Mouse (Mus musculus): ENCODE measurements around the gene Lactb.
A peak's percentile ranks its signal among the peaks of the same experiment; 100 is the strongest.

The Lactb gene

DNA sequence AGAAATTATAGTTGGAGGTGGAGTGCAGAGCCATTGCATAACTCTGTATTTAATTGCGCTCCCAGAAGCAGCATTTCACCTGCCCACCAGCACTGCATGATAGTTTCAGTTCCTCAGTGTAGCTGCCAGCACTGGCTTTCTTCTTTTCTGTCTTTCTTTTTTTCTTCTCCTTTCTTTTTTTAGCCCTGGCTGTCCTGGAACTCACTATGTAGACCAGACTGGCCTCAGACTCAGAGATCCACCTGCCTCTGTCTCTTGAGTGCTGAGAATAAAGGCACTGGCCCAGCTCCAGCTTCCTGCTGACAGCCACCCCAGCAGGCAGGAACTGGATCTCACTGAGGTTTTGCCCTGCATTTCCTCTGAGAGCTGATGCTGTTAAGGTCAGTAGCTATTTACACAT, 2.7 kb upstream of the Lactb start:
- no peak for DNase-seq

- DNase-seq, result no peak
These were observed 1.8 kb upstream of the Lactb start for GRCm38 (mm10) chr9:66977121-66977520.

DNA sequence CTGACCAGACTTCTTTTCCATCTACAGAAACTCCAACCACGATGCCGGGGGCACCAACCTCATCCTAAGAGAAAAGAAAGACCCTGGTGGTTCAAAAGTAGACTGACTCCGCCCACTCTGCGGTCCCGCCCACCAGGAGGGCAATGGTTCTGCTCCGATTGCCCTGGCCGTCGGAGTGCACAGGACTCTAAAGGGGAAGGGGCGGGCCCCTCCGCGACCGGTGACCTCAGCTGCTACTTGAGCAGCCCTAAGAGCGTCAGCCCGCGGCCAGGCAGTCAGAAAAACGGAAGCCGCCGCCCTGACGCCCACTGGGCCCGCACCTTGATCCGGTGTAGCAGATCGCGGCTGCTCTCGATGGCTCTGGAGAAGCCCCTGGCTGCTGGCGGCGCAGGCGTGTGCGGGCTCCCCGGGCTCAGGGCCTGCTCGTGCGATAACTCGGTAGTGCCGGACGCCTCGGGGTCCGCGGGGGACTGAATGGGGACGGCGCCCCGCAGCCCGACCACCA, 511 bp downstream of the Lactb start:
- DNase-seq, result peak; percentile 89

DNA sequence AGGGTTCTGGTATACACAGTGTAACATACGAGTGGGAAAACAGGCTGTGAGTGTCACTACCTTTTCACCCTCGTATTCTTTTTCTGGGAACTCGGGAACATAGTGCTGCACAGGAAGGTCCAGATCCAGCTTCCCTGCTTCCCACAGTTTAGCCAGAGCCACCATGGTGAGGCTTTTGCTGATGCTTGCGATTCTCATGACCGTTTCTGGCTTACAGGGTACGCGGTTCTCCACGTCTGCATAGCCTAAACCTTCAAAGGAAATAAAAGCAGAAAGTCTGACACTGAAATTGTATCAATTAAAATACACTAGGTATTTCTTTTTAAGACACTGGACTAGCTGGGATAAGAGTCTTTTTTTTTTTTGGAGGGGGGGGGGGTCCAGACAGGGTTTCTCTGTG, 4.2 kb downstream of the Lactb start:
- DNase-seq, result no peak

- no peak for DNase-seq
These were observed 7.8 kb downstream of the Lactb start for GRCm38 (mm10) chr9:66967492-66967891.

DNA sequence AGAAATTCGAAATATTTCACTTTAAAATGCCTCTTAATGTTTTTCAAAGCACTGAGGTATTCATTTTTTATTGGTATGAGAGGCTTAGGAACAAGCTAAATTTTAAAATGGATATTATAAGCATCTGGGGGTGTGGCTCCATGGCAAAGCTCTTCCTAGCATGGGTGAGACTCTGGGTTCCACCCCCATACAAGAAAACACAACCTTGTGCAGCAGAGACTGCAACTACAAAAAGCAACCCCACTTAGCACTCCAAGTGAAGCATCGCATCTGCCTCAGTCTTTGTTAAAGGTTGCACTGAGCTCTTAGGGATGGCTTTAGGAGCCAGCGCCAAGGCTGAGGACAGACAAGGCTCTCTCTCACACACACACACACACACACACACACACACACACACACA, 13.8 kb downstream of the Lactb start:
- no peak for DNase-seq

DNA sequence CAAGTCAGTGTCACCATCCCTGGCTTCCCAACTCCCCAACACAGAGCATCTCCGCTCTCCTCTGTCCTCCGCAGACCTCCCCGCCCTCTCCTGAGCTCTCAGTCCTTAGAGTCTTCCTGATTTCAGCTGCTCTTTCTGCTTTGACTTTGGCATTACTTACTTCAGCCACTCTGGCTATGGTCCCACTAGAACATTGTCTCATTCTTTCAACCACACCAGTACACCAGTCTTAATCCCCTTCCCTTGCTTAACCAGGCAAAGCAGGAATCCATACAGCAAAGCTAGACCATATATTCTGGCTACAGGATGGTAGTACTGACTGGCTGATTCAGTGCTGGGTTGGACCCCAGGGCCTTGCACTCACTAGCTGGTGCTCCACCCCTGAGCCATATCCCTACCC, 17.8 kb downstream of the Lactb start:
- DNase-seq, result no peak

DNA sequence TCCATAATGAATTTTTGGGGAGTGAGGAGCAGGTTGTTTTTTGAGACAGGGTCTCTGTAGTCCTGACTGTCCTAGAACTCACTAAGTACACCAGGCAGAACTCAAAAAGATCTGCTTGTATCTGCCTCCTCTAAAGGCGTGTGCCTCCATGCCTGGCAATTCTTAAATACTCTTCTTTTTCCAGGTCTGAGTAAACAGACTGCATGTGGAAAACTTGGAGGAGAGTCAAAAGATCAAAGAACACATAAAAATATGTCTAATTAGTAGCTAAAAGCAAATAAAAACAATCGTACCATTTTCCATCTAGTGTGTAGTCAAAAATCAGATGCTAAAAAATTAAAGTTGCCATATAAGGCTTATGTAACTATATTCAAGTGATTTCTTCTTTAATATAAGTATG, 22.4 kb downstream of the Lactb start:
- DNase-seq, result no peak

DNA sequence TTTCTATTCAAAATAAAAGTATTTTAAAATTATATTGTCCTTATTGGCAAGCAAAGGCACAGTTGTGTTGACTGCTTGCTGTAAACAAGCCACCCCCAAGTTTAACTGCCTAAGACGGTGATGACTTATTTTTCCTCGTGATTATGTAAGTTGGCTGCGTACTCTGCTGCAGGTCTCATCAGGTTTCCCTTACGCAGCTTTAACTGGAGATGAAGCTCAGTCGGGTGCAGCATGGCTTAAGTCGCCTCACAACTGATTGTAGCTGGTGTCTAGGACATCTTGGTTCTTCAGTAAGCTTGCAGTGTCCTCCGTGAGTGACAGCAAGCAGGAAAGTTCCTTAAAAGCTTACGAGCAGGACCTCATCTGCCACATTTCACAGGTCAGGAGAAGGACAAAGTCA, 23.0 kb downstream of the Lactb start:
- DNase-seq, result peak; percentile 23

DNA sequence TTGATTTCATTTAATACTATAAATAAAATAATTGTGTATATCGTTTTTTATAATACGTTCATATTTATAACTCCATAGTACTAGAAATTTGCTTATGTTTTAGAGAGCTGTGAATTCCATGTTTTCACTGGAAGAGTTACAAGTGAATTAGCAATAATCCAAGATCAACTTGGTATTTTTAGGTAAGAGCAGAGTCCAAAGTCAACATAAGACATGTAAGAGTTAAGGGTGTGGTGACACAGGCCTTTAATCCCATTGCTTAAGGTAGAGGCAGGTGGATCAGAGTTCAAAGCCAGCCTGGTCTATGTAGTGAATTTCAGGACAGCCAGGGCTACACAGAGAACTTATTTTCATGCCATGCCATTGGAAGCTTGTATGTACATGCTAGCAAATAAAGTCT, 26.7 kb downstream of the Lactb start:
- no peak for DNase-seq

DNA sequence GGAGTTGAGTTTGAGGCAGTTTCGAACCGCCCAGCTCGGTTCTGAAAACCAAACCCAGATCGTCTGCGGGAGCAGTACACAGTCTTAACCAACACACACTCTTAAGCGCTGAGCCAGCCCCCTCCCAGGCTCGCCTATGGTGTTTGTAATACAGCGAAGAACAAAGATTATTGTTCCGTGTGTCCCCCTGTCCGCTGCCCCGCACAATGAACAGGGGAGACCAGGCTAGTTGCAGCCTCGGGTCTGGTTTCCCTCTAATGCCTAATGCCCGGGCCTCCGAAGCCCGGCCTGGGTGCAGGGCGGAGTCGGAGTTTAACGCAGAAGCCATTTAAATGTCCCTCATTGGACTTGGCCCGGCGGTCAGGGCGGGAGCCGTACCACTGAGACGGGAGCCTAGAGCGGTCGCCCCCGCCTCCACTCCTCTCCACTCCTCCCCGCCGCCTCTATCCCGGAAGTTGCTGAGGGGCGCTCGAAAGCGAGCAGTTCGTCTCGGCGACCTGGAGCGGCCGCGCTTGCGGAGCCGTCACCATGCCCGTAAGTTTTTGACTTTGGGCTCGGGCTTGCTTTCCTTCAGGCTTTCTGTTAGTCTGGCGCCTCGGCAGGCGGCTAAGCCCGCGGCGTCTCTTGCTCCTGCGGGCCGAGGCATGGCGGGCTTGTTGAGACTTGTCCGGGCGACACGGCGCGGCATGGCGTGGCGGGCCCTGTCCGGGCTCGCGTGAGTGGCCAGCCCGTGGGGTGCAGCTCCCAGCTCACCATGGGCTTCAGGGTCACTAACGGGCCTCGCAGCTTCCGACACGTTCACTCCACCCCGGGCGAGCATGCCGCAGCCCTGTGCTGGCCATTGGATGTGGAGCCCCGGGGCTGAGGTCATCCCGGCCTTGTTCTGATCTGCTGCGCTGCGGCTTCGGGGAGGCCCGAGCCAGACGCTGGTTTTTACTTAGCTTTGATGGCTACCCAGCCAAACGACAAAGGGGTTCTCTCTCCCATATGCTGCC, 29.3 kb downstream of the Lactb start, which contains the start of gene Rps27l:
Gene Rps27l, plus strand, starts transcription at position 440 of the 995 bp plus-strand sequence.
- peak; percentile 95 for DNase-seq

DNA sequence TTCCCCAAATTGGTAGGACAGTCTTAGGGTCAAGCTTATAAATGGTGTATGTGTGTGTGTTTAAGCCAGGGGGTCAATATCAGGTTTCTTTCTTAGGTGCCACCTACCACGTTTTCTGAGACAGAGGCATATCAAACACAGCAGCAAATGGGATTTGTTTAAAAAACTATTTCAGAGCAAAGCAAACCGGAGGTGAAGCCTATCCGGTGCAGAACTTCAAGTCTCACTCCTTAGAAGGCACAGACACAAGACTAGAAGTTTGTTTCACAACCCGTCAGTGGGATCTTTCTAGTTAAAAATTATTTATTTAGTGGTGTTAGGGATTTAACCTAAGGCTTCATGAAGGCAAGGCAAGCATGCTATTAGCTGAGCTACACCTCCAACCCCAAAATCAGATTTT, 30.1 kb downstream of the Lactb start:
- DNase-seq, result no peak

DNA sequence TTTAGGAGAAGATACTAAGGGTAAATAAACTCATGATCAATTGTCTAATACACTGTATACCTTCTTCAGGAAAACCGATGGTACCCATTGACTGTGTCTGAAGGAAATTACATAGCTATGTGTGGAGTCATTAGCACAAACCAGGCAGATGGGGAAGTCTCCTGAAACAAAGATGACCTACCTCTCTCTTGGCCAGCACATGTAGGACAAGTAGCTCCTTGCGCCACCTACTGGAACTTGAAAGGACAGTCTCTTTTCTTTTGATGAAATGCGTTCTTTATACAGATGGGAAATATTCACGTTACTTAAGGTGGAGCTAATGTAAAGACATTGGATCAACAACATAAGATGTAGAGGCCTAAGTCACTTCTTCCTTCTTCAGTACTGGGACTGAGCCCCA, 36.4 kb downstream of the Lactb start:
- DNase-seq, result no peak

- no peak for DNase-seq
These were observed 37.8 kb downstream of the Lactb start for GRCm38 (mm10) chr9:66937507-66937906.

GRCm38 (mm10) chr9:66933869-66934808, 41.1 kb downstream of the Lactb start:
- no peak for DNase-seq

DNA sequence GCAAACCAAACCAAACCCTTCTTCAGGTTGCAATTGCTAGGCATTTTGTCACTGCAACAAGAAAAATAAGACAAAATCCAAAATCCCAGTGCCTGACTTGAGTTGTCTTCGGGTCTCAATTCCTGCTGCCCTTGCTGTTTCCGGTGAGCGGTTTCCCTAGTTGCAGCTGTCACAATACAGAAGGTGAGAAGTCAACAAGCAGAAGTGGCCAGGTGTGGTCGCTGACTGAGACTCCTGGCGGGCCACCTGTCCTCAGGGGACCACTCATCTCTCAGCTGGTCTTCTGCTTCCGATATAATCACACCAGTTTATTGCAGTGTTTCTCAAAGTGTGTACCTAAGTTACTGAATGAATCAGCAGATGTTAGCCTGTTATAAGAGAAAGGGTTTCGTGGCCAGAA, 44.9 kb downstream of the Lactb start:
- no peak for DNase-seq

- no peak for DNase-seq
These were observed 47.4 kb downstream of the Lactb start for GRCm38 (mm10) chr9:66927696-66928402.

- DNase-seq, result no peak
These were observed 49.4 kb downstream of the Lactb start for GRCm38 (mm10) chr9:66925853-66926252.

DNA sequence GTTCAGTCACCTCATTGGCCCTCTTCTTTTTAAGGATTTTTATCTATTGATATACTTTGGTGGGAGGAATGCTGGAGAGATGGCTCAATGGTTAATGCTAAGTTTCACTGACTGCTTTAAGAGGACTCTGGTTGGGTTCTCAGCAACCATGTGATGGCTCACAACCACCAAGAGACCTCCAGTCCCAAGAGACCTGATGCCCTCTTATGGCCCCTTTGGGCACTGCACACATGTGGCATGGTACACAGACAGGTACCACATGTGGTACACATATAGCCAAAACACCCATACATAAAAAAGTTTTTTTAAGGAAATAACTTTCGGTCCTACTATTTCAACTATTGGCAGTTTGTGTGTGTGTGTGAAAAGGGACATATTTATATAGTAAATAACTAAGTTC, 53.2 kb downstream of the Lactb start:
- no peak for DNase-seq

- DNase-seq, result no peak
These were observed 54.6 kb downstream of the Lactb start for GRCm38 (mm10) chr9:66920488-66921279.

- no peak for DNase-seq
These were observed 55.3 kb downstream of the Lactb start for GRCm38 (mm10) chr9:66919981-66920380.

All from kidney, adult 18-20 months (tissue).